Mouse (Mus musculus) midbrain, embryonic 11.5 days (tissue): ENCODE measurements at regions not wholly inside any gene's neighbourhood (a gene's known extent, or its start where the extent isn't known, plus 50 kb on each side); places are given as distances from the start of the nearest gene placed in this dataset.

Experiments
- ATAC-seq: fragments of 200-750 bp; cut with Nextera tagmentation; 2 replicates; pipeline ENCODE4 v1.8.0; 2017; ENCODE audit warnings: moderate TSS enrichment, moderate library complexity; ENCODE audit not compliant: low FRiP score
- DNase-seq: peaks from one replicate; pipeline ENCODE4 v3.0.0; 2015; ENCODE audit warnings: low spot score; ENCODE audit errors: missing footprints
- H3K27ac ChIP-seq: fragments of 300-500 bp; sonication (generic); 2 replicates; pipeline ENCODE4 v1.5.1; 2014; ENCODE audit warnings: low read depth, low read length
- H3K27me3 ChIP-seq: fragments of 300-500 bp; sonication (generic); 2 replicates; pipeline ENCODE4 v1.6.1; 2014; ENCODE audit warnings: mild to moderate bottlenecking, low read length, moderate library complexity, mixed read lengths; ENCODE audit not compliant: control insufficient read depth, insufficient read depth
- H3K36me3 ChIP-seq: fragments of 300-500 bp; sonication (generic); 2 replicates; pipeline ENCODE4 v1.6.1; 2014; ENCODE audit warnings: mild to moderate bottlenecking, low read length, moderate library complexity, mixed read lengths; ENCODE audit not compliant: control insufficient read depth, insufficient read depth
- H3K4me1 ChIP-seq: fragments of 300-500 bp; sonication (generic); 2 replicates; pipeline ENCODE4 v1.6.1; 2014; ENCODE audit warnings: low read length; ENCODE audit not compliant: control insufficient read depth, insufficient read depth
- H3K4me2 ChIP-seq: fragments of 300-500 bp; sonication (generic); 2 replicates; pipeline ENCODE4 v1.6.1; 2014; ENCODE audit warnings: mild to moderate bottlenecking, moderate library complexity
- H3K4me3 ChIP-seq: fragments of 300-500 bp; sonication (generic); 2 replicates; pipeline ENCODE4 v1.5.1; 2014; ENCODE audit warnings: low read depth, low read length
- H3K9ac ChIP-seq: fragments of 300-500 bp; sonication (generic); 2 replicates; pipeline ENCODE4 v1.6.1; 2014; ENCODE audit warnings: low read length
- H3K9me3 ChIP-seq: fragments of 300-500 bp; sonication (generic); 2 replicates; pipeline ENCODE4 v1.6.1; 2016; ENCODE audit warnings: low read length; ENCODE audit not compliant: control insufficient read depth
- WGBS: fragments of 180-500 bp; shearing (Covaris S2); extraction: QIAGEN DNeasy Blood & Tissue Kit; methylation state at CpG from one replicate; pipeline ENCODE4 v1.1.7; 2014; 5-methylcytosine and 5-hydroxymethylcytosine counted together

GRCm38 (mm10) chr1:94642296-94642695 lies 589.9 kb upstream of the Pdcd1 start:
- no peak overlapping the region for H3K27ac ChIP-seq
- H3K9ac ChIP-seq, result no peak overlapping the region
- no peaks in the 10 kb centered on the region for H3K36me3 ChIP-seq
- no peak for DNase-seq
- no peak overlapping the region for H3K4me2 ChIP-seq
- ATAC-seq, result no peak
- no peak overlapping the region for H3K4me3 ChIP-seq
- no peaks in the 10 kb centered on the region for H3K4me1 ChIP-seq
- 97% methylated on average over 1 of the region's 1 CpGs for WGBS
- no peaks in the 10 kb centered on the region for H3K9me3 ChIP-seq
- H3K27me3 ChIP-seq, result no peaks in the 10 kb centered on the region

- Histone ChIP-seq H3K4me2 (no peak overlapping the region), H3K4me3 (no peak overlapping the region), H3K9ac (no peak overlapping the region), H3K27me3 (no peaks in the 10 kb centered on the region), H3K27ac (no peak overlapping the region), H3K4me1 (no peaks in the 10 kb centered on the region), H3K36me3 (no peaks in the 10 kb centered on the region), H3K9me3 (no peaks in the 10 kb centered on the region)
- no peak for DNase-seq
- ATAC-seq, result no peak
Measured at GRCm38 (mm10) chr1:94658218-94658617, 605.9 kb upstream of the Pdcd1 start.

- no peak overlapping the region for H3K4me2 ChIP-seq
- ATAC-seq (no peak), DNase-seq (no peak)
- H3K4me3 ChIP-seq, result no peak overlapping the region
- no peaks in the 10 kb centered on the region for H3K4me1 ChIP-seq
- H3K27me3 ChIP-seq, result no peaks in the 10 kb centered on the region
- no peaks in the 10 kb centered on the region for H3K9me3 ChIP-seq
- no peak overlapping the region for H3K9ac ChIP-seq
- H3K36me3 ChIP-seq, result no peaks in the 10 kb centered on the region
- WGBS, result 74% methylated on average over 4 of the region's 4 CpGs
- H3K27ac ChIP-seq, result no peak overlapping the region
Measured at GRCm38 (mm10) chr1:94671641-94672040, 619.3 kb upstream of the Pdcd1 start.

GRCm38 (mm10) chr1:94700517-94700916 lies 612.9 kb upstream of the Fam174a start:
- ATAC-seq, result no peak
- Histone ChIP-seq H3K9ac (no peak overlapping the region), H3K4me2 (no peak overlapping the region), H3K27me3 (no peaks in the 10 kb centered on the region), H3K27ac (no peak overlapping the region), H3K4me3 (no peak overlapping the region), H3K9me3 (no peaks in the 10 kb centered on the region), H3K4me1 (no peaks in the 10 kb centered on the region), H3K36me3 (no peaks in the 10 kb centered on the region)
- WGBS, result 71% methylated on average over 1 of the region's 1 CpGs
- DNase-seq, result no peak

GRCm38 (mm10) chr1:94701688-94702087 lies 611.7 kb upstream of the Fam174a start:
- Histone ChIP-seq H3K27ac (no peak overlapping the region), H3K4me2 (no peak overlapping the region), H3K27me3 (no peaks in the 10 kb centered on the region), H3K9ac (no peak overlapping the region), H3K4me3 (no peak overlapping the region), H3K9me3 (no peaks in the 10 kb centered on the region), H3K36me3 (no peaks in the 10 kb centered on the region), H3K4me1 (no peaks in the 10 kb centered on the region)
- 91% methylated on average over 1 of the region's 1 CpGs for WGBS
- no peak for DNase-seq
- ATAC-seq, result no peak

GRCm38 (mm10) chr1:94712812-94713211 lies 600.6 kb upstream of the Fam174a start:
- H3K27me3 ChIP-seq, result no peaks in the 10 kb centered on the region
- peak; percentile 86 for ATAC-seq
- H3K4me1 ChIP-seq, result peaks cover 5% of the 10 kb centered on the region
- no peak overlapping the region for H3K4me3 ChIP-seq
- peak; percentile 88 for DNase-seq
- WGBS, result under 1% methylated on average over 5 of the region's 5 CpGs
- H3K9ac ChIP-seq, result no peak overlapping the region
- H3K36me3 ChIP-seq, result no peaks in the 10 kb centered on the region
- H3K4me2 ChIP-seq, result no peak overlapping the region
- H3K9me3 ChIP-seq, result no peaks in the 10 kb centered on the region
- no peak overlapping the region for H3K27ac ChIP-seq

GRCm38 (mm10) chr1:94717699-94718098 lies 595.7 kb upstream of the Fam174a start:
- Histone ChIP-seq H3K36me3 (no peaks in the 10 kb centered on the region), H3K9ac (no peak overlapping the region), H3K9me3 (no peaks in the 10 kb centered on the region), H3K27ac (no peak overlapping the region), H3K27me3 (no peaks in the 10 kb centered on the region), H3K4me2 (no peak overlapping the region), H3K4me3 (no peak overlapping the region), H3K4me1 (peaks cover 4% of the 10 kb centered on the region)
- DNase-seq (no peak), ATAC-seq (no peak)
- 86% methylated on average over 2 of the region's 2 CpGs for WGBS

GRCm38 (mm10) chr1:94753523-94753922 lies 559.9 kb upstream of the Fam174a start:
- WGBS, result 51% methylated on average over 1 of the region's 1 CpGs

GRCm38 (mm10) chr1:94789019-94789585 lies 524.3 kb upstream of the Fam174a start:
- Histone ChIP-seq H3K4me2 (no peak overlapping the region), H3K27me3 (no peaks in the 10 kb centered on the region), H3K4me1 (no peaks in the 10 kb centered on the region), H3K27ac (no peak overlapping the region), H3K36me3 (no peaks in the 10 kb centered on the region), H3K9ac (no peak overlapping the region), H3K4me3 (no peak overlapping the region), H3K9me3 (no peaks in the 10 kb centered on the region)
- 50% methylated on average over 2 of the region's 2 CpGs for WGBS
- no peak for DNase-seq
- ATAC-seq, result peak; percentile 65; the same call in 1 of the 2 replicates

More at GRCm38 (mm10) chr1:94753523-94753922, 559.9 kb upstream of the Fam174a start:
- Histone ChIP-seq H3K27me3 (no peaks in the 10 kb centered on the region), H3K4me2 (no peak overlapping the region), H3K27ac (no peak overlapping the region), H3K36me3 (no peaks in the 10 kb centered on the region), H3K9me3 (no peaks in the 10 kb centered on the region), H3K4me3 (no peak overlapping the region), H3K9ac (no peak overlapping the region), H3K4me1 (no peaks in the 10 kb centered on the region)
- ATAC-seq (no peak), DNase-seq (no peak)
